Mouse (Mus musculus) cerebellum, postnatal 25 days (tissue): Measurements from ENCODE around the gene Sike1.

ENCODE experiments used
- DNase-seq, 2 experiments: peaks; one replicate each; pipeline ENCODE4 v3.0.0; 2021; ENCODE audit warnings: mixed read lengths in 2 of 2

The Sike1 gene

DNA sequence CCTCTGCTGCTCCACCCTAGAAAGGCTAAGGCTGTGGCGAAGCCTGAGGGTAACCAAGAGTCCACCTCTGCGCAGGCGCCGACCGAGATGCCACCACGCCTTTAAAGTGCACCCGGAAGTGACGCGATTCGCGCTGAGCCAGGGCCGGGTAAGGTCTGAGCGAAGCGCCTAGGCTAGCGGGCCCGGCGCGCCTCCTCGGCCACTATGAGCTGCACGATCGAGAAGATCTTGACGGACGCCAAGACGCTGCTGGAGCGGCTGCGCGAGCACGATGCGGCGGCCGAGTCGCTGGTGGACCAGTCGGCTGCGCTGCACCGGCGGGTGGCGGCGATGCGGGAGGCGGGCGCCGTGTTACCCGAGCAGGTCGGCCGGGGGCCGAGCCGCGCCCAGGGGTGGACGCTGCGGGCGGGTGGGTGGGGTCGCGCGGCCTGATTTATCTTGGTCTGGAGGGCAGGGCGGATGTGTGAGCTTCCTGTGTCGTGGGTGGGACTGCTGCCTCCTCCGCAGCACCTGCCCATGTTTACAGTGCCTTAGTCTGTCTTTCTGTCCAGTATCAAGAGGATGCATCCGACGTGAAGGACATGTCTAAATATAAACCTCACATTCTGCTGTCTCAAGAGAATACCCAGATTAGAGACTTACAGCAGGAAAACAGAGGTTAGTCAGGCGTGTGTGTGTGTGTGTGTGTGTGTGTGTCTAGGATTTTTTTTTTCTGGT, at the start of gene Sike1:
Sike1 (plus strand) TSS at position 104 of the 717 bp plus-strand sequence.
- peak; percentile 95 to 96 for DNase-seq

DNA sequence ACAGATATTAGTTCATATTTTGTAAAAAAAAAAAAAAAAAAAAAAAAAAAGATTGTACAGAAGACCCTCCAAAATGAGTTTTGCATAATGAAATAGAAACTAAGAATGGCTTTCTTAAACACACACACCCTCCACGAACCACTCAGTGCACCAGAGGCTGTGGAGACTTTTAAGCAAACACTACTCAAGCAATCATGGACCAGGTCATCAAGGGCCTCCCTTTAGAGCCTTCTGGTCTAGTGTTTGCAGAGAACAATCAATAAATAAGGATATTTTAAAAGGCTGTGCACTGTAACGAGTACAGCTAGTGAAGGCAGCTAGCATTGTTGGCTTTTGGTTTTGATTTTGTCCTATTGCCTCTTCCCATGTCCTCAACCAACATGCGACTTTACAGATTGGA, 49.2 kb upstream of the Sike1 start:
- DNase-seq = no peak

GRCm38 (mm10) chr3:102946861-102947260, 48.6 kb upstream of the Sike1 start:
- no peak for DNase-seq

DNA sequence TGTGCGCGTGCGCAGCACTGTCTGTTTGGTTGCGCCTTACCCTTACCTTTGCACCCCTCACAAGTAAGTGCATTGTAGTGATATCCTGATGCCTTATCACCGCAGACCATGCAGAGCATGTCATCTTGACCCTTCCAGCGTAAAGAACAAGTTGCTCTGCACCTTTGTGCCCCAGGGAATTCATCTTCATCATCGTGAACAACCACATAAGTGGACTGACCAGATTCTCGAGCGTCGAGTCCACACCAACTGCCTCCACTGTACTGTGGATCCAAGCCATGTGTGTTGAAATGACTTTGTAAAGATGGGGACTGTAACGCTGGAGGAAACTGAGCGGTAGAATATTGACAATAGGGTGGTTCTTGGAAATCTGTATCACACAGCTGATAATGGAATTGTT, 41.0 kb upstream of the Sike1 start:
- DNase-seq = no peak

DNA sequence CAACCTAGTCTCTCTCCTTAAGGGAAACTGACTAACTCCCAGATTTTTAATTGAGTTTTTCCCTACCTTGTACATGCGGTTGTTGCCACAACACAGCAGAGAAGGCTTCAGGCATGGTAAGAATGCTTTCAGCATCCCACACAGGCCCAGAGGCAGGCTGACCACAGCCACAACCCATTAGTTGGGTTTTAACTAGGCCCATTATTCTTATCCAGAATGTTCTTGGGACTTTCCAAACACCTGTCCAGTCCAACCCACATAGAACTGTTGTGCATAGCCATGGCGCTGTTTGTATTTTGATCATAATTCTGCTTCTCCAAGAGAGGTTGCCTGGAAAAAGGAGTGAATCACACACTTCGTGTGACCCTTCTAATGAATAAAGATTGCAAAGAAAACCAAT, 40.4 kb upstream of the Sike1 start:
- no peak for DNase-seq

DNA sequence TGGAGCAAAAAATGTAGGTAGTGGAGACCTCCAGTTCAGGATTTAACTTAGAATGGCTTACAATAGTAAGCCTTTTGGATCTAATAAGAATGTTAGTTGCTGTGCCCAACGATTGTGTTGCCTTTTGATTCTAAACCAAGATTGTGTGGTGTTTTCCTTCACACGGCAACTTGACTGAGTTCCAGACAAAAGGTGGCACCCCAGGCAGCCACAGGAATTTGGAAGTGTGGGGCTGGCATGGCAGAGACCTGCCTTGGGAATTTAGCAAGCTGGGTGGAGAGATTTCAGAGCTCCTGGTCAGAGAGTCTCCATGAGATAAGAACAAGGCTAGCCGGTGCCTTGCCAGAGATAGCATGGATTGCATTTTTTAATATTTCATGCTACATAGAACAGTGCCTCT, 39.9 kb upstream of the Sike1 start:
- DNase-seq = no peak

DNA sequence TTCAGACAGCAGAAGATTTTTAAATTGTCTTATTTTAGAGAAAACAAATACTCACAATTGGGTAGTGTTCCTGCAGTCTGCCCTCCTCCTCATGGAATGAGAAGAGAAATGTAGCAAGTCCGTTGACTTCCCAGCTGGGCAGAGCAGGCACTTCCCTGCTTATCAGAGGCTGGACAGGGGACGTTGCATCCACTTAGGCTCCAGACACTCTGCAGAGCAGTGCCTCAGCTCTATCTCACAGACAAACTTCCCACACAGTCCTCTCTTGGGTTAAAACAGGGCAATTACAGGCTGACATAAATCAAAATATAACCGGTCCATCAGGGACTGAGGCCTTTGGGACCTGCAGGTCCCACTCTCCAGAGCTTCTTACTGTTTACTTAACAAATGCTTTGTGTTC, 31.5 kb upstream of the Sike1 start, which contains the start of gene Nr1h5:
Nr1h5 (minus strand) TSS at position 101 of the 400 bp plus-strand sequence.
- no peak for DNase-seq

GRCm38 (mm10) chr3:102970067-102970466, 25.4 kb upstream of the Sike1 start:
- DNase-seq = no peak

DNA sequence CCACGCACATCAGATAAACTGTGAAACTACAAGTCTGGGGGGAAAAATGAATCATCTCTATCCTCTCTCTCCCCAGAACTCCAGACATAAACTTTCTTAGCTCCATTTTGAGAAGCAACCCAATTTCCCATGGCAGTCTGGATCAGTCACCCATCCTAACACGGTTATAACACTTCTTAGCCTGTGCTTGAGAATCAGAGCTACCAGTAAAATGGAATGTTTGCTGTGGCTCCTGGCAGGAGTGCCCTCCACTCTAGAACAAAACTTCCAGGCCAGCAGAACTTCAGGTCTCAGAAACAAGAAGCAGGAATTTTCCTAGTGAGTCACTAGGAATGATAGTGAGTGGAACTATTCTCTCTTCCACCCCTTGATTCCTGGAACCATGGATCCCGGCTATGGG, 25.0 kb upstream of the Sike1 start:
- no peak for DNase-seq

DNA sequence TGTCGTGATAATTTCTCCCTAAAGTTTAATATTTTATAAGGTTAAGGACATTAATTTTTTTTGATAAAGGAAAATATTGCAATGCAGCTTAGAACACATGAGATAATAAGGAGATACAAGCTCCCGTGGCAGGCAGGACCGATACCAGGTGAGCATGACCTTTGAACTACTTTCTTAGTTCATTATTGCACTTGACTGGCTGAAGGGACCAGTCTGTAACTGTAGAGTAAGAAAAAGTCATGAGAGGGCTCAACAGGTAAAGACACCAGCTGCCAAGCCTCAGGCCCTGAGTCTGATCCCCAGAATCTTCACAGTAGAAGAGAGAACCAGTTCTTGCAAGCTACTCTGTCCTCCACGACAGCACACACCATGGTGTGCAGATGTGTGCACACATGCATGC, 18.6 kb upstream of the Sike1 start:
- DNase-seq = no peak

DNA sequence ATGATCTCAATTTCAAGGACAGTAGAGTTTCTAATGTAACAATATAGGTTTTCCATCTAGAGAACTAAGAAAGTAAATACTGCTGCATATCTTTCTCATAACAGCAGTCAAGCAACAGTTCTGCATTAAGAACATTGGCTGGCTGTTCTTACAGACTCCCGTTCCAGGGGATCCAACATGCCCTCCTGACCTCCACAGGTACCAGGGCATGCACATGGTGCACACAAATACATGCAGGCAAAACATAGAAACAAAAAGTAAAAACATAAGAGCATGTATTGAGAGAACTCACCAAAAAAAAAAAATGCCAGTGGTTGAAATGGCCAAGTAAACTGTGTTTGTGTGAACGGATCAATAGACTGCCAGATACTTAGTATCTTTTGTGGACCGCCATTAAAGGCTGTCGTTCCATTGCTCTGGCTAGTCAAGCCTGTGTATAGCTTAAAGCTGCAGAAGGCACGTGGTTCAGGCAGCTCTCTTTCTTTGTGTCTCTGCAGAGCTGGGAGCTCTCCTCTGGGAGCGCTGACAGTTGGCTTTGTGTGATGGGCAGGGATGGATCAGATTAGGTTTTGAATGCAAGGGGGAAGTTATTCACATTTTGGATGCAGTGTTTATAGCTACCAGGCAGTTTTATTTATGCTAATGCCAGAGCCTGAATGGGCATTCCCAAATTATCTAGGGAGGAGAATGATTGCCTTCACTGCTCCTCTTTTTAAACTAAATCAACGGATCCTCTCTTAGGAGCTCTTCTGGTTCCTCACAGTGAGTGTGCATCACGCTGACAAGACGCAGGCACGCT, 15.8 kb upstream of the Sike1 start:
- no peak for DNase-seq

- DNase-seq = no peak
These were observed 15.2 kb upstream of the Sike1 start for GRCm38 (mm10) chr3:102980349-102980736.

GRCm38 (mm10) chr3:102991041-102991440, 4.5 kb upstream of the Sike1 start:
- DNase-seq = no peak

DNA sequence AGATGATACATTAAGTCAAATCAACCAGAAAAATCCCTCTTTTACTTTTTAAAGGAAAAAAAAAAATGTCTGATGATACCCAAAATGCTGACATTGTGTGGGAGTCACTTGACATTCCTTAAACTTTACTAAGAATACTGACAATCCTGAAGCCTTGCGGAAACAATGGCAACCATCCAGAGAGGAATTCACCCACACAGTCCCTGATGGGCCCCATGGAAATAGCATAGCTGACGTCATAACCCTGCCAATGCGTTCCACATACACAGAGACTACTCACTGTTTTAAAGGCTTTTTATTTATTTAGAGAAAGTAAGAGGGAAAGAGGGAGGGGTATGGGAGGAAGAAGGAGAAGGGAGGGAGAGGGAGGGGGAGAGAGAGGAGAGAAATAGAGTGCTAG, 2.6 kb upstream of the Sike1 start:
- no peak for DNase-seq

DNA sequence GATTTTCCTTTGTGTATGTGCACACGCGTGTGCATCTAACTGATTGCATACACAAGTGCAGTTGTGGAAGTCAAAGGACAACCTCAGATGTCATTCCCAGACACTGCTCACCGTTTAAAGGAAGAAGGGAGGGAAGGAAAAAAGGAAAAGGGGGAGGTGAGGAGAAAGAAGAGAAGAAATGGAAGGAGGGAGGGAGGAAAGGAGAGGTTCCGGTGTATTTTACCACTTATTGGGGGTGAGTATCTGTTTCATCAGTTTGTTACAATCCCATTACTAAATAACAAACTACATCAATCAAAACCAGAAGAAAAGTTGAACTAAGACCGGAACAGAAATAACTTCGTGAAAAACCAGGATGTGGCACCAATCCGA, 289 bp upstream of the Sike1 start:
- DNase-seq = no peak

DNA sequence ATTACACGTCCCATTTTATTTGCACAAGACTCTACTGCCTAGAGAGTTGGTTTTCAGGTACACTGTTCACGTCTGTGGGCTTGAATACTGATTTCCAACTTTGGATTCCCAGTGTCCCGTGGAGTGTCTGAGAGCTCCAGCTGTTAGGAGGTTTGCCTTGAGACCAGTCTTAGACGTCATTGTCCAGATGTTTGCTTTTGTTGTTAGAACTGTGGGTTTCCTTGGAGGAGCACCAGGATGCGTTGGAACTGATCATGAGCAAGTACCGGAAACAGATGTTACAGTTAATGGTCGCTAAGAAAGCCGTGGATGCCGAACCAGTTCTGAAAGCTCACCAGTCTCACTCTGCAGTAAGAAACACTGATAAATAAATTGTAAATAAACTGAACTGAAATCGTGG, 1.5 kb downstream of the Sike1 start:
- DNase-seq = no peak

DNA sequence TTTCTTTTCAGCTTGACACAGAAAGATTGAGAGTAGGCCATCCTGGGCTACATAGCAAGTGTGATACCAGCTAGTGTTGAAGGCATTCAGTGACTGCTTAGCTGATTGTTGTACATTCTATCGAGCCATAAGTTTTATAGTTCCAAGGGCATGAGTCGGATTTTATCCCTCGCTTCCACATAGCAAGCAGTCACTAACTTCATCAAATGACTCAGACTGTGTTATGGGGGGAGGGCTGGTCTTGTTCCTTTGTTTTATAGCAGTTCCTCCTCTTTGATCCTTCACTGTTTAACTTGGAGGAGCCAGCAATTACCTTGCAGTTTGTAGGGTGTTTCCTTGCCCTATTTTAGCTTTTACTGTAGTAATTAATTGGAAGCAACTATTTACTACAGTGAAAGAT, 2.1 kb downstream of the Sike1 start:
- no peak for DNase-seq

GRCm38 (mm10) chr3:103001595-103001994, 6.1 kb downstream of the Sike1 start:
- DNase-seq = no peak

- no peak for DNase-seq
These were observed 21.8 kb downstream of the Sike1 start for GRCm38 (mm10) chr3:103017350-103017749.

DNA sequence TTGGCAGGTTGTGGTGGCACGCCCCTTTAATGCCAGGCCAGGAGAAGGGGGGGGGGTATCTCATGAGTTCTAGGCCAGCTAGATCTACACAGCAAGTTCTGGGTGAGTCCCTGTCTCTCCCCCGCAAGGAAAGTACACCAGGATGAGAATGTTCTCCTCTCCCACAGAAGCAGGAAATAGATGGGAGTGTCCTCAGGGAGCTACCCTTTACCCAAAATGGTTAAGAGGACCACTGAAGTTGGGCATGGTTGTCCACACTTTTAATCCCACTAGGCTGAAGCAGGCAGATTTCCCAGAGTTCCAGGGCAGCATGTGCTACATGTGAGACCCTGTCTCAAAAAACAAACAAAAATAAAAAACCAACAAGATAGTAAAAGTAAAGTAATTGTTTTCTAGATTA, 24.0 kb downstream of the Sike1 start:
- DNase-seq = no peak

- DNase-seq = peak; percentile 97 to 98
These were observed 24.9 kb downstream of the Sike1 start, which contains the start of gene Csde1 for GRCm38 (mm10) chr3:103020249-103020942. TSS of gene Csde1 (plus strand) at chr3:103020426.

DNA sequence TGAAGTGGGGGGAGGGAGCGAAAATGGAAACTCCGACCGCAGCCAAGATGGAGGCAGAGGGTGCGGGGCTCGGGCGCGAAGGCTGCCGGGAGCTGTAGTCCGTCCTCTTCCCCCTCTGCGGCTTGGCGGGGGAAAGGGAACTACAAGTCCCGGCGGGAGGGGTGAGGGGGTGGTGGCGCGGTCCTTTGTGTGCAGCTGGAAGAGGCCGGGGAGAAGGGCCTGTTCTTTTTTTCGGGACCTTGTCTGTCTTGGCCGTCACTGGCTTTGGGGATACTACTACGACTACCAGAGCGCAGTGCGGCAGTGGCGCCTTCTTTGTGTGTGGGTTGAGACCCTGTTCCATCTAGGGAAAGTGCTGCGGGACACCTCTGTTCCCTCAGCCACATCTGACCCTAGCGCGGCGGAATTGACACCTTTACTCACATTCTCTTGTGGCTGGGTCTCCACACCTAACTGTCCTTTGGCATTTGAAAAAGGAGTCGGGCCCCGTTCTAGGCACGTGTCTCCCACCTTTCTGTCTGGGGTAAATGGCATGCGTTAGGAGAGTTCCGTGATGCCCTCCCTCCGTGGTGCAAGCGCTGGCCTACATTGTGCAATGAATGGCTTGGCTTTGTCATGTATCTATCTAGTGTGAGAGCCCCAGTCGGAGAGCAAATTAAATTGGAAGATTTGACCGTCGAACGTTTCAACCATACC, 25.6 kb downstream of the Sike1 start:
- peak; percentile 88 to 91 for DNase-seq

DNA sequence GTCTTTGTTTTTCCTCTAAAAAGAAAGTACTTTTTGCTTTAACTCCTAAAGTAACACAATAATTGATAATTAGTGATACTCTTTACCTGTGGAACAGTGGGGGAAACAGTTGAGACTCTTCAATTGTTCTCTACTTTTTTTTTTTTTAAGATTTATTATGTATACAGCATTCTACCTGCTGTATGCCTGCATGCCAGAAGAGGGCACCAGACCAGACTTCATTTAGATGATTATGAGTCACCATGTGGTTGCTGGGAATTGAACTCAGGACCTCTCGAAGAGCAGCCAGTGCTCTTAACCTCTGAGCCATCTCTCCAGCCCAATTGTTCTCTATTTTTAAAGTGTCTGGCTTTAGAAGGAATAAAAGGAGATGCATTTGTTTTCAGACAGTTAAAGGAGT, 30.7 kb downstream of the Sike1 start:
- no peak for DNase-seq
